Mouse (Mus musculus): ENCODE results near the gene Msmp. TPM values are rescaled to one million over a fixed set of nuclear protein-coding genes. Genes with fewer than 3 reads are reported as not detected.

Gene Msmp
- polyA plus RNA-seq, 1 experiment from 2014 or later, result 1.8 TPM

DNA sequence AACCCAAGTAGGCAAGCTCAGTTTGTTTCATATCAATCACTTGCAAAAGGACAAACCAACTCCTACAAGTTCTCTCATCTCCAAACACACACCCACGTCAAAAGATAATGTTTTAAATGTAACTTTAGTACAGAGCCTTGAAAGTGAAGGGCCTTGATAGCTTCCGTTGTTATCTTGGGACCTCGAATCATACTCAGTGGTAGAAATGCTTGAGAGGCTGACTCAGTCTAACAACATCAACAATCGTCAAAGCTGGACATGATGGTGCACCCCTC lies 20.8 kb downstream of the Msmp start:
- no peak for DNase-seq (ENCODE audit: low spot score)
- H3K27ac ChIP-seq, result no peak overlapping the region
- H3K36me3 ChIP-seq, result peaks cover 47% of the 10 kb centered on the region
- 62% methylated on average over 4 of the region's 4 CpGs for WGBS
- peak overlapping the region; percentile 94 for H3K4me3 ChIP-seq
- no peaks in the 10 kb centered on the region for H3K27me3 ChIP-seq (ENCODE audit: insufficient read depth, poor library complexity, severe bottlenecking)
- H3K4me1 ChIP-seq, result peaks cover 40% of the 10 kb centered on the region
- H3K9me3 ChIP-seq, result no peaks in the 10 kb centered on the region

DNA sequence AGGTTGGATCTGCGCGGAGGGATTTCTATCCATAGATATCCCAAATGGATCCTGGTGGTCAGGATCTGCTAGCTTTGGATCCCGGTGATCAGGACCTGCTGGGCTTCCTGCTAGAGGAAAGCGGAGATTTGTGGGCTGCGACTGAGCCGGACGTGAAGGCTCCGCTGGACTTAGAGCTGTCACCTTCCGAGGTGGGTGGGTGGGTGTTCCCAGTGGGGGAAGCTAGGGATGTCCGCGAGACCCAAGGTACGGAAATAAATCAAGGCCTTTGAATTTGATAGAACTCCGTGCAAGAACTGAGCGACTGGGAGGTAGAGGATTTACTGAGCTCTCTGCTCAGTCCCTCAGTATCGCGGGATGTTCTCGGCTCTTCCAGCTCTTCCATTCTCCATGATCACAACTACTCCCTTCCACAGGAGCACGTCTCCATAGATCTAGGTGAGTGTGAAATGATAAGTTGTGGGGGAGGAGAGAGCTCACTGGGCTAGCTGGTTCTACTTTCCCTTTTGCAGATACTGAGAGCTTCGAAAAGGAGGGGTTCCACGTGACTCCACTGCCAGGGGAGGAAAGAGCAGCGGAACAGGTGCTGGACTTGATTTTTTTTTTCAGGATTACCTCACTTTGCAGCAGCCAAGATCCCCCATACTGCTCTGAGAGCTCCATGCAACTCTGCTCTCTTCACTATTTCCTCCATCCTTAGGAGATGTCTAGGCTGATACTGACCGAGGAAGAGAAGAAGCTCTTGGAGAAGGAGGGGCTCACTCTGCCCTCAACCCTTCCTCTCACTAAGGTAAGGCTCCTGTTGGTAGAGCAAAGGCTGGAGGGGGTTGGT lies 21.3 kb downstream of the Msmp start:
- H3K27ac ChIP-seq, result peak overlapping the region; percentile 99
- peak overlapping the region; percentile 94 for H3K4me3 ChIP-seq
- peaks cover 45% of the 10 kb centered on the region for H3K4me1 ChIP-seq
- peaks cover 42% of the 10 kb centered on the region for H3K36me3 ChIP-seq
- 3% methylated on average over 22 of the region's 22 CpGs for WGBS
- DNase-seq (ENCODE audit: low spot score), result no peak
- H3K27me3 ChIP-seq (ENCODE audit: insufficient read depth, poor library complexity, severe bottlenecking), result no peaks in the 10 kb centered on the region
- H3K9me3 ChIP-seq, result no peaks in the 10 kb centered on the region

DNA sequence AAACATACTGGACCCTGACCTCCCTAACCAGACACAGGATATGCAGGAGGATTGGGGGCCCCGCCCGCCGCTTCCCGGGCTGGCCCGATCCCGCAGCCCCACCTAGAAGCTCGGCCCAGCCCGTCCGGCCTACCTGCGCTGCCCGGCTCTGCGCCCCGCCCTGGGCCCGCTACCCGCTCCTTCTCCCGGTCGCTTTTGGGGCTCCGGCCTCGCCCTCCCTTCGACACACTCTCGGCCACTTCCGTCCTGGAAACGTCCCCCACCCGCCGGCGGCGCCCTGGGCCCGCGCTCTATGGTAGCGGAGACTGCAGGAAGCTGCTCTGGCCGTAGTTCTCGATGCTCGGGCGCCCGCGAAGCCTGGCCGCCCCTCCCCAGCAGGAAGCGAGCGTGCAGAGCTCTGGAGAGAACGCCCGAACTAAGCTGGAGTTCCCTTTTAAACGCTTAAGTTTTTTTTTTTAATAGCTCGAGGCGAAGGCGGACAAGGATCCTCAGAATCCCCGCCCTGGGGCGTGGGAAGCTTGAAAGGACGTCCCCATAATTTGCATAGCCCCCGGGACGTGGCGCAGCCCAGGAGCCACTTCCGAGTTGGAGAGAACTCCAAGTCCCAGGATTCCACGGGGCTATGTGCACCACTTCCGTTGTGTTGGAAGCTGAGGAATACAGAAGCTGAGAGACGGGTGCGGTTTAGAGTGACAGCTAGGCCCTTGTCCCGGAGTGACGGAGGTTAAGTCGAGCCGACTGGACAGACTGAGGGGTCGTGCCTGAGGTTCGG lies 22.1 kb downstream of the Msmp start, which contains the start of the genes Creb3 and Tln1:
Gene Creb3 (plus strand): TSS at position 336 of the 772 bp plus-strand sequence.
Gene Tln1 (minus strand): TSS at position 695 of the 772 bp plus-strand sequence.
- DNase-seq (ENCODE audit: low spot score), result peak; percentile 98
- WGBS, result under 1% methylated on average over 62 of the region's 62 CpGs

DNA sequence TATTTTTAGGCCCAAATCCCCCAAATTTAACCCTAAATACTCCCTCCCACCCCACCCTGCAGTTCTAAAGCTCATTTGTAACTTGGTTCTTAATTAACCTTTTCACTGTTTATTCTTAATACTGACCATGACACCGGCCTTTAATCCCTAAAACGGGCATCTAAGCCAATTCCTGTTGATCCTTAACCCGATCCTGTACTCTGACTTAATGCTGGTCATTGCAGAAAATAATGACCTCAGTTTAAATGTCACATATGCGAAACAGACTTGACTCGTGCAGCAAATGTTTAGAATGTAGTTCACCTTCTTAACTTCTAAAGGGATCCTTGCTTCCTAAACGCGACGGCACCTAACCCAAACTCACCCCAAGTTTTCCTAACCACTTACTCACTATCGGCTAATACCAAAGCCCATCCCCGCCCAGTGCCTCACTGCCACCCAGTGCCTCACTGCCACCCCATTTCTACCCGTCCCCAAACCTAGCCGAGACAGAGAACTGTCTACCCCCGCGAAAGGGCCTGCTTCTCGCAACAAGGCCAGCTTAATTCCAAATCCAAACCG lies 22.8 kb downstream of the Msmp start:
- 3% methylated on average over 16 of the region's 16 CpGs for WGBS
- H3K27ac ChIP-seq, result peak overlapping the region; percentile 99

More for the DNA sequence above, 22.1 kb downstream of the Msmp start, which contains the start of the genes Creb3 and Tln1:
- peaks cover 38% of the 10 kb centered on the region for H3K36me3 ChIP-seq
- H3K27ac ChIP-seq, result peak within 1 kb of the TSS; percentile 99
- H3K4me3 ChIP-seq, result peak within 1 kb of the TSS; percentile 94
- peaks cover 53% of the 10 kb centered on the region for H3K4me1 ChIP-seq
- H3K9me3 ChIP-seq, result no peaks in the 10 kb centered on the region
- H3K27me3 ChIP-seq (ENCODE audit: insufficient read depth, poor library complexity, severe bottlenecking), result no peaks in the 10 kb centered on the region

DNA sequence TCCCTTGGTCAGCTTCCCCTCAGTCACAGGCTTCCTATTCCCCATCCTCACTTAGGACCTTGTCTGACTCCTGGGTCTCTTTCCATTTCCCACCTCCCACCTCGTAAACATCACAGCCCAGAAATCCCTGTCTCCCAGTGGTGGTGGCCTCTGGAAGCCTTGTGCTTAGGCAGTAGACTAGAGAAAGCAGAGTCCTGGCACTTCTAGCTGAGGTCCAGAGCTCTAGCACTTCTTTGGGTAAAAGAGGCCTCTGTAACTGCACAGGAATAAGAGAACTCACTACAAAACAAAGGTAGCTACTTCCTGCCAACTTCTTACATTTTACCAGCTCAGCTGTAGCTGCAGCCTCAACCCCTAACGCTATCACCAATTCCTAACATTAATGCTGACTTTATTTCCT lies 23.3 kb downstream of the Msmp start:
- H3K4me1 ChIP-seq, result peaks cover 56% of the 10 kb centered on the region

More for the DNA sequence above, 22.8 kb downstream of the Msmp start:
- H3K36me3 ChIP-seq, result peaks cover 38% of the 10 kb centered on the region
- no peaks in the 10 kb centered on the region for H3K9me3 ChIP-seq
- H3K4me1 ChIP-seq, result peaks cover 56% of the 10 kb centered on the region
- H3K4me3 ChIP-seq, result peak overlapping the region; percentile 94
- H3K27me3 ChIP-seq (ENCODE audit: insufficient read depth, poor library complexity, severe bottlenecking), result no peaks in the 10 kb centered on the region
- DNase-seq (ENCODE audit: low spot score), result no peak

DNA sequence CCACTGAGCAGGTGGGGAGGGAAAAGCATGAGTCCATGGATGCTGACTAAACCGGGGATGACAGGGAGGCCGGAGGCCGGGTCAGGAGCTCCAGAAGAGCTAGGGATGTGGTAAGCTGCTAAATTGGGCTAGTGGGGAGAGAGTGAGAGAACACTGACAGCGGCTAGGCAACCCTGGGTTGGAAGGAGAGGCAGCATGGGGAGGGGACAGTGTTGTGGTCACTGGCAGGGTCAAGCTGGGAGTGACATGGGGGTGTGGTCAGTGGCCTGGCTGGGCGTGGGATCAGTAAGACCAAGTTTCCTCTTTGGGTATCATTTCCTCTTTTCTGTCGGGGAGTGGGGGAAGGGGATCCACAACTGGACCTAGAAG lies 24.1 kb downstream of the Msmp start:
- H3K9me3 ChIP-seq, result no peaks in the 10 kb centered on the region
- H3K27ac ChIP-seq, result peak overlapping the region; percentile 99
- no peaks in the 10 kb centered on the region for H3K27me3 ChIP-seq (ENCODE audit: insufficient read depth, poor library complexity, severe bottlenecking)
- H3K4me3 ChIP-seq, result peak overlapping the region; percentile 94
- 15% methylated on average over 6 of the region's 6 CpGs for WGBS
- H3K36me3 ChIP-seq, result peaks cover 38% of the 10 kb centered on the region
- H3K4me1 ChIP-seq, result peaks cover 56% of the 10 kb centered on the region
- peak; percentile 87 for DNase-seq (ENCODE audit: low spot score)

More for the DNA sequence above, 23.3 kb downstream of the Msmp start:
- Histone ChIP-seq H3K27ac (peak overlapping the region; percentile 99), H3K36me3 (peaks cover 38% of the 10 kb centered on the region), H3K9me3 (no peaks in the 10 kb centered on the region), H3K4me3 (peak overlapping the region; percentile 94), H3K27me3 (ENCODE audit: insufficient read depth, poor library complexity, severe bottlenecking) (no peaks in the 10 kb centered on the region)
- 15% methylated on average over 2 of the region's 2 CpGs for WGBS
- no peak for DNase-seq (ENCODE audit: low spot score)

DNA sequence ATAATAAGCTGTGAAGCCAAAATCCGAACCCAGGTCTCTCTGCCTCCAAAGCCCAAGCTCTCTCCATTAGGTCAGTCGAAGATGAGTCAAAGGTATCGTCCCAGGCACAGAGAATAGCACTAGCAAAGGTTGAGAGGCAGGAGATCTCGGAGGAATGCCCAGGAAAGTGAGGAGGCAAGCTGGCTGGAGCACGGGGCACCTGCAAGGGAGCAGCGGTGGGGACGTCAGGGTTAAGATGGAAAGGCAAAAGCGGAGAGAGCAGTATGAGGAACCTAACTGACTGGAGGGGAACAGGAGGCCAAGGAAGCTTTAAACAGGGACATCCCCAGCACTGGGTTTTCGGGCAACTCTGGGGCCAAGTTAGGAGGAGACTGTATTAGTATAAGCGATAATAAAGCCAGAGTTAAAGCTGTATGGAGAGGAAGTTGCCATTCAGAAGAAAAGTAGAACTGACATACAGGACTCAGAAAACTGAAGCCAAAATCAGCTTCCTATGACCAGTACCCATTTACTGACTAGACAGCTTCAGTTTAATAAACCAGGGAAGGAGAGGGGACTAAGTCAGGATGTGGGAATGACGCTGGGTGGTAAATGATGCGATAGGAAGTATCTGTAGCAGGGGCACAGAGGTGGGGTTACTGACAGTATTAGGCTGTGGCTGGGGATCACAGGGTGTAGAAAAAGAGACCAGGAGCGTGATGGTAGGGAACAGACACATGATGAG lies 24.6 kb downstream of the Msmp start:
- 58% methylated on average over 13 of the region's 13 CpGs for WGBS
- DNase-seq (ENCODE audit: low spot score), result no peak
- peaks cover 38% of the 10 kb centered on the region for H3K36me3 ChIP-seq
- peaks cover 56% of the 10 kb centered on the region for H3K4me1 ChIP-seq
- no peaks in the 10 kb centered on the region for H3K9me3 ChIP-seq
- peak overlapping the region; percentile 99 for H3K27ac ChIP-seq
- H3K27me3 ChIP-seq (ENCODE audit: insufficient read depth, poor library complexity, severe bottlenecking), result no peaks in the 10 kb centered on the region
- H3K4me3 ChIP-seq, result peak overlapping the region; percentile 94

DNA sequence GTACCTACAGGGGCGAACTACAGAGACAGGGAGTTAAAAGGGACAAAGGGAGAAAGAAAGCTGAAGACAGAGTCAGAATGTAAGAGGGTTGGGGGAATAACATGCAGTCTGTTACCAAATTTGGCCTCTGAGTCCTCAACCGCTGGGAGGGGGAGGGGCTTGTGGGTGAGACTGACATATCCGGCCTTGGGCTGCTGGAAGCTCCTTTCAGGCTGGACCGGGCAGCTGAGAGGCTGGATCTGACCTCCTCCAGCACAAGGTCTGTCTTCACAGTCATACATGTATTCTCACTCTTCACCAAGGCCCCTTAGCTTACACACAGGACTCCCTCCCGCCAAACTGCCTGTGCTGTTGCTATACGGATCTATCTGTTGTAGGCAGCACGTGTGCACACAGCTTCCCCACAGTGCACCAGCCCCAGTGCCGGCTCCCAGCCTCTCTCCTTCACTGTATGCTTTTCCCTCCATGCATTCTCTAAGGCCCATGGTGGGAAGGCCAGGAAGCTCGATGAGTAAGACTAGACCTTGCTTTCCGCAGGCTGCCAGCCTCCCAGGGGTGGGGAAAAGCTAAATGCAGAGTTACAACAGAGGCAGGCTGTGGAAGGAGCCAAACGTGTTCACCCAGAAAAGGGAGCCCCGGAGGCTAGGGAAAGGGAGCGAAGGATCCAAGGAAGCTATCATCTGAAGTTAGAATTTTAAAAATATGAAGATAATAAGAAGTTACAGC lies 25.5 kb downstream of the Msmp start:
- Histone ChIP-seq H3K27me3 (ENCODE audit: insufficient read depth, poor library complexity, severe bottlenecking) (no peaks in the 10 kb centered on the region), H3K4me3 (peak overlapping the region; percentile 94), H3K4me1 (peaks cover 50% of the 10 kb centered on the region)

DNA sequence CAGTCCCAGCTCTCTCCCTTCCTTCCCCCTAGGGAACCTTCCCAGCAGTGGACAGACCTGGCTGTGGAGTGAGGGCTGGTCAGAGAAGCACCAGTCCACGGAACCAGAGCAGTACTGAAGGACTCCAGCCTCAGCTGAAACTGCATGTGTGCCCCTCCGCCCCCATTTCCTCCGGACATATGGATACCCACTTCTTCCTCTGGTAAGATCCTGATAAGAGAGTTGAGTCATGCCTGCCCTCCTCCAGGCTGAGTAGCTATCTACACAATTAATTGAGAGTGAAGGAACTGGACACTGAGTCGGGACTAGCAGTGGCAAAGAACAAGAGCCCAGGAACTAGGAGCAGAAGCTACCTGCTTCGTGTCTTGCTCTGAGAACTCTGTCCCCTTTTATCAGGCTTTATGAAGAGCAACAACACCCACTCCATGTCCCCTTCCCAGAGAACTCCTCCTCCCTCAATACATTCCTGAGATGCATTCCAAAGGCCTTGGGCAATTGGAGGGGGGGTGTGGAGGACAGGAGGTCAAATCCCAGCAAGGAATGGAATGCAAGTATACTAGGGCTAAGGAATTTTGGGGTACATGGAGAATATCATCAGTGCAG lies 26.2 kb downstream of the Msmp start:
- DNase-seq (ENCODE audit: low spot score), result peak; percentile 89
- H3K4me3 ChIP-seq, result peak overlapping the region; percentile 94
- H3K4me1 ChIP-seq, result peaks cover 44% of the 10 kb centered on the region

More for the DNA sequence above, 25.5 kb downstream of the Msmp start:
- peak; percentile 95 for DNase-seq (ENCODE audit: low spot score)
- 12% methylated on average over 13 of the region's 13 CpGs for WGBS
- Histone ChIP-seq H3K27ac (peak overlapping the region; percentile 99), H3K36me3 (peaks cover 45% of the 10 kb centered on the region), H3K9me3 (no peaks in the 10 kb centered on the region)

DNA sequence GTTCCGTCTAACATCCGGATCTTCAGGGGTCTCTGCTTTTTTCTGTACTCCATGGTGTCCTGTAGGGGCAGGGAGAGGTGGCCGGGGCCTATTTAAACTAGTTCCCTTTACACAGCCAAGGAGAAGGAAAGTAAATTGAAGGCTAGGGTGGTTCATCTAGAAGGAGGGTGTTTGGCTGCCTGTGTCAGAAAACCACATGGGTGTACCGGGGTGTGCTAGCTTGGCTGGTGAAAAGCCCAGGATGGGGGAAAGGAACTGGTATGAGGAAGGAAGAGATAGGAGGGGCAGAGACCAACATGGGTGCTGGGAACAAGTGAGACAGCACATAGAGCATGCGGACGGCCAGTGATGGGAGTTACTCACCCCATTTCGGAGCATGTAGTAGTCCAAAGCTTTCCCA lies 28.4 kb downstream of the Msmp start:
- H3K36me3 ChIP-seq, result peaks cover 73% of the 10 kb centered on the region
- no peak overlapping the region for H3K4me3 ChIP-seq
- peaks cover 40% of the 10 kb centered on the region for H3K4me1 ChIP-seq
- H3K9me3 ChIP-seq, result 0 out of 2 replicates have a peak, but pooled peaks cover 2% of the 10 kb centered on the region
- H3K27ac ChIP-seq, result no peak overlapping the region
- no peak for DNase-seq (ENCODE audit: low spot score)
- no peaks in the 10 kb centered on the region for H3K27me3 ChIP-seq (ENCODE audit: insufficient read depth, poor library complexity, severe bottlenecking)
- WGBS, result 96% methylated on average over 7 of the region's 7 CpGs

More for the DNA sequence above, 26.2 kb downstream of the Msmp start:
- H3K27ac ChIP-seq, result peak overlapping the region; percentile 99
- peaks cover 51% of the 10 kb centered on the region for H3K36me3 ChIP-seq
- no peaks in the 10 kb centered on the region for H3K9me3 ChIP-seq
- no peaks in the 10 kb centered on the region for H3K27me3 ChIP-seq (ENCODE audit: insufficient read depth, poor library complexity, severe bottlenecking)
- WGBS, result 3% methylated on average over 5 of the region's 5 CpGs

DNA sequence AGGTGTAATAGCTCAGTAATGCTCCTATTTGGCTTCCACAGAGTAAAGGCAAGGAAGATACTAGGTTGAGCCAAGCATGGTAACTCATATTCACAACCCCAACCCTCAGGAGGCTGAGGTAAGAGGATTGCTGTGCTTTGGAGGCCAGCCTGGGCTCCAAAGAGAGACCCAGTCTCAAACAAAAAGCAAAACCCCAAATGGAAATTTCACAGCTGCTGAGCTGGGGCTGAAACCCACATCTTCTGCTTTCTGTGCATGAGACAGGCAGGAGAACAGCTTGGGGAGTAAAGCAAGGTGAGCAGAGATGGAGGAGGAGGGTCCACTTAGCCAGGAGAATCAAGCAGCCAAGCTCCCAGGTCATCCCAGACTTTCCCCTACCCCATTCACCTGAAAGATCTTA lies 30.4 kb downstream of the Msmp start:
- Histone ChIP-seq H3K36me3 (peaks cover 87% of the 10 kb centered on the region), H3K4me1 (peaks cover 20% of the 10 kb centered on the region), H3K4me3 (no peak overlapping the region), H3K27ac (no peak overlapping the region), H3K9me3 (0 out of 2 replicates have a peak, but pooled peaks cover 2% of the 10 kb centered on the region), H3K27me3 (ENCODE audit: insufficient read depth, poor library complexity, severe bottlenecking) (no peaks in the 10 kb centered on the region)
- DNase-seq (ENCODE audit: low spot score), result no peak

All from heart, embryonic 10.5 days (tissue).